Mouse (Mus musculus): ENCODE data around the gene Ep300.

DNA sequence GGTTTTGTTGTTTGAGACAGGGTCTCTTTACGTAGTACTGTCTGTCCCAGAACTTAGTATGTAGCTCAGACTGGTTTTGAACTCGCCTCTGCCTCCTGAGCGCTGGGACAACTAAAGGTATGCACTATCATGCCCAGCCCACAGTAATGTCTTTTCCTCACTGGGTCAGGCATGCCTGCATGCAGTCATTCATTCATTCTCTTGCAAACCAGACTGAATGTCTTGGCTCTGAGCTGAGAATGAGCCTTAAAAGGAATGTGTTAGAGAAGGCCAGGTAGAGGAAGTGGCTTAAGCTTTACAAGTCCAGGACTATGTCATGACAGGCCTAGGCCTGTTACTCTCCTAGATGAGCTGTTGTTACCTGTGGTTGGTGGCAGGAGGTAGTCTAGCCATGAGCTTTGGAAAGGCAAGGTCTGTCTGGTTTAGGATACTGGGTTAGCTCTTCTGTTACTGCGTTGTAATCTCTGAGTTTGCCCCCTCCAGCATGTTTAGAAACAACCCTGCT lies 95.2 kb downstream of the Ep300 start:
- no peak for TF ChIP-seq CTCF (IDR thresholded peaks at IDR 0.05; ENCODE audit: low read depth)
- TF ChIP-seq EP300 (IDR thresholded peaks at IDR 0.05; ENCODE audit: low read depth) = no peak

Data from liver, embryonic 14.5 days (tissue).